Mouse (Mus musculus) olfactory bulb, adult 2 months (tissue): ENCODE results near the gene Sh2d4b. TPM values are rescaled to one million over a fixed set of nuclear protein-coding genes. Genes with fewer than 3 reads are reported as not detected.

Experiments
- H3K27ac ChIP-seq: fragments of 200-500 bp; 2 replicates; pipeline ENCODE4 v1.5.1; 2012; ENCODE audit warnings: low read depth, low read length; ENCODE audit not compliant: insufficient read depth
- H3K4me1 ChIP-seq: fragments of 200-500 bp; 2 replicates; pipeline ENCODE4 v1.6.1; 2012; ENCODE audit warnings: low read length; ENCODE audit not compliant: control insufficient read depth, insufficient read depth
- H3K4me3 ChIP-seq: fragments of 200-500 bp; 2 replicates; pipeline ENCODE4 v1.5.1; 2012; ENCODE audit warnings: mild to moderate bottlenecking, low read depth, low read length, moderate library complexity; ENCODE audit not compliant: insufficient read depth
- CTCF ChIP-seq: fragments of 200-500 bp; IDR thresholded peaks from 2 replicates; pipeline ENCODE4 v1.5.1; 2012; ENCODE audit warnings: low read depth, mild to moderate bottlenecking, low read length, moderate library complexity; ENCODE audit not compliant: insufficient read depth
- POLR2A ChIP-seq: fragments of 200-500 bp; IDR thresholded peaks from 2 replicates; pipeline ENCODE4 v1.6.1; 2012; ENCODE audit warnings: mild to moderate bottlenecking, low read depth, low read length, moderate library complexity; ENCODE audit not compliant: insufficient read depth
- WGBS: fragments of 180-500 bp; shearing (Covaris S2); methylation state at CpG from one replicate; pipeline ENCODE4 v1.1.7; 2018; 5-methylcytosine and 5-hydroxymethylcytosine counted together
- polyA plus RNA-seq: library from polyadenylated mRNA; stranded (reverse); fragments of >200 nt; gene quantifications from 2 replicates; pipeline ENCODE4 v1.2.4, GENCODE M21; 2012; ENCODE audit warnings: low replicate concordance; ENCODE audit not compliant: missing spikeins, insufficient read depth, insufficient read length

Sh2d4b gene
- polyA plus RNA-seq, 1 experiment, result not detected

DNA sequence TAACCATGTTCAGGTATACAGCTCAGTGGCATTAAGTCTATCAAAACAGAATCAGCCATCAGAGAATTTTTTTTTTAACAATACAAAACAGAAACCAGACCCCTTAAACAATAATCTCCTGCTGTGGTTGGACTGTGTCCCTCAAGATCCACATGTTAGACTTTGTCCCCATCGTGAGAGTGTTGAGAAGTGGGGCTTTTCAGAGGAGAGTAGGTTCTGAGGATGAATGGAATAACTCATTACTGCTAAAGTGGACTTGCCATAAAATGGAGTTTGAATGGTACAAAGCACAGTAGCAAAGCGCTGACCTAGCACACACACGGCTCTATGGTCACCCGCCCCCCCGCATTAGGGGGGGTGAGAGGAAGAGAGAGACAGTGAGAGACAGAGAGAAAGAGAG is 35.8 kb upstream of the Sh2d4b start:
- WGBS, result 54% methylated on average over 5 of the region's 5 CpGs
- no peak overlapping the region for H3K4me3 ChIP-seq
- H3K27ac ChIP-seq, result no peak overlapping the region; the same call in 1 of the 2 replicates
- TF ChIP-seq POLR2A, result no peak
- TF ChIP-seq CTCF, result no peak
- H3K4me1 ChIP-seq, result peaks cover 10% of the 10 kb centered on the region

DNA sequence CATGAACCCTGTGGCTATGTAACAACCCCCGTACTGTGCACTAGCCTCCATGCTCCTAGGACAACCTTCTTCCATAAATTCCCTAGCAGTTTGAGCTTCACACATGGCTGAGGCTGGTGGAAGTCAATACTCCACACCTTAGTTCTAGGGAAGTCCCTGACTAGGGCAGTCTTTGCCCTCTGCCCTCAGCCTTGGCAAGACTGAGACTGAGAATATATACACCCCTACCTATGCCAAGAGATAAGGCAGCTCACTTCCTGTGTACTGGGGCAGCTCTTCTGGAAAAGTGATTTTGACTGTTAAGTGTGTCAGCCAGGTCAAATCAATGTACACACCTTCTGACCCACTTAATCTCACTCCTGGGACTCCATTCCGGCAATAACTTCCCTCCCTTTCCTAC is 34.0 kb upstream of the Sh2d4b start:
- TF ChIP-seq POLR2A, result no peak
- no peak for TF ChIP-seq CTCF
- H3K4me1 ChIP-seq, result peaks cover 6% of the 10 kb centered on the region
- 83% methylated on average over 2 of the region's 2 CpGs for WGBS
- no peak overlapping the region for H3K4me3 ChIP-seq
- no peak overlapping the region for H3K27ac ChIP-seq

DNA sequence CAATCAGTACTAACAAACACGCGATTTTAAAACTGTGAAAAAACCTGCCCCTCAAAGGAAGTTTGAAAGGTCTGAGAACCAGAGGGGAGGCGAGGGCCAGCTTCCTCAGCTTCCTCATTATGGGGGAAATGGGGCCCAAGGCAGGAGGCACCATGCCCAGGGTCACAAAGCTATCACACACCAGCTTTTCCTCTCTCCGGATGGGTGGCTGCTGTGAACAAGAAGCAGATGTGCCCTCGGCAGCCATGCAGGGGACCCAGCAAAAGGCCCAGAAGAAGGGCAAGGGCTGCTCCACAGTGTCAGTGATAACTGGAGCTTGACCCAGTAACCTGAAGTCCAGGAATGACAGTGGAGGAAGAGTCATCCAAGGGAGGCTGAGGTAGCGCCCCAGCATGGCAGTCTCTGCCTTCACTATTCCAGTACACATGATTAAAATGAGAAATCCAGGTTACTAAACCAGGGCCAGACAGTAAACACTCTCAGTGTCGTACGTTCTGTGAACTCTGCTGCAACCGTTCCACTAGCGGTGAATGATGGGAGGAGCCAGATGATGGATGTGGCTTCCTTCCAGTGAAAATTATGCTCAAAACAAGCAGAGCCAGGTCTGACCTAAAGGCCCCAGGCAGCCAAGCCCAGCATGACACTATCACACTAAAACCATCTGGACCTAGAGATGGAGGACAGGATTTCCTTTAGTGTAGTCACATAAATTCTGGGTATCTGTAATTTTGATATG is 31.5 kb upstream of the Sh2d4b start:
- WGBS, result 77% methylated on average over 10 of the region's 10 CpGs
- Histone ChIP-seq H3K4me3 (no peak overlapping the region), H3K4me1 (peaks cover 3% of the 10 kb centered on the region), H3K27ac (no peak overlapping the region)
- TF ChIP-seq CTCF (no peak), POLR2A (no peak)

DNA sequence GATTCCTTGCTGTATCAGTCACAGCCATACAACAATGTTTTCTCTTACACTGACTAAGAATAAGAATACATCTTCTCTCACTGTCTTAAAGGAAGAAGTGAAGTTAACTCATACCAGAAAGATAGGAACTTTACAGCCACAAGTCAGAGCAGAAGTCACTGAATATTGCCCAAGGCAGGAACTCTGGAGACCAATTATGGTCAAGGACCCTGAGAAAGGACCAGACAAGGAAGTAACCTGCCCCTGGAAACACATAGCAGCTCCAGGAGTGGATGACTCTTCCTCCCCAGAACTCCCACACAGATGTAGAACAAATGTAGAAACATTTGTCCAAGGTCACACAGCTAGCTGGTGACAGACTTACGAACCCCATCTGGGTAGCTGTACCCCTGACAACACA is 28.2 kb upstream of the Sh2d4b start:
- Histone ChIP-seq H3K4me3 (no peak overlapping the region), H3K4me1 (peaks cover 3% of the 10 kb centered on the region; the same call in 1 of the 2 replicates), H3K27ac (no peak overlapping the region)
- WGBS, result 88% methylated on average over 1 of the region's 1 CpGs
- TF ChIP-seq POLR2A (no peak), CTCF (no peak)

DNA sequence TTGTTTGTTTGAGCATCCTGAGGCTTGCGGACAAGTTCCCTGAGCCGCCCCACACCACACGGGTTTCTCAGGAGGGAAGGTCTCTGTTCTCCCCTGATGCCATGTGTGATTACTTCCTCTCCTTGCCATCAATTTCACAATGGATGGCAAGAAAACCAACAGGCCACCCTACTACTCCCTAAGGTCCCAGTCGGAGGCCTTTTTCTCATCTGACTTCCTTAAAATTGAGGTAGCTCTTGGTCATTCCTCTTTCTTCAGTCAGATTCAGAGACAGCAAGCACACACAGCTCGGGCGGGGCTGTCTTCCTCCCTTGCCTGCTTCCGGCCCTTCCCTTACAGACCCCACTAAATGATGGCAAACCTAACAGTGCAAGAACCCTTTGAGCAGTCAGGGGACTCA is 26.5 kb upstream of the Sh2d4b start:
- TF ChIP-seq CTCF (no peak), POLR2A (no peak)

DNA sequence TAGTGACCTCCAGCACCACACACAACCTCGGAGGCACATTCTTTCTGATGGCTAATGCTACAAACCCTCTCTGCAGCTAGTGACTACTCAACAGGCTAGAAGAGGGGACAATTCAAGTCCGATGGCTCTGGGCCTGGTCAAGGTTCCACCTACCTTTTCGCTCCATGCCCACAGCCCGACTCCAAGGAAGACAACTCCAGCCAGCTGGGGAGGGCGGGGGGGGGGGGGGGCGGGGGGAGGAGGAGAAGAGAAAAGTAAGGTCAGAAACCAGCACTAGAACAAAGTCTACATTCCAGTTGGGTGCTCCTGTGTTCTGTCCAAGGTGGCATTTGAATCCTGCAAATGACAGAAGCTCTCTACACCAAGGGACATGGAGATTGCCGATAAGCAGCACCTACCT is 25.4 kb upstream of the Sh2d4b start:
- H3K27ac ChIP-seq, result no peak overlapping the region
- WGBS, result 63% methylated on average over 7 of the region's 7 CpGs

More for the DNA sequence above, 26.5 kb upstream of the Sh2d4b start:
- Histone ChIP-seq H3K4me1 (peaks cover 5% of the 10 kb centered on the region), H3K4me3 (no peak overlapping the region), H3K27ac (no peak overlapping the region)
- WGBS, result 87% methylated on average over 7 of the region's 7 CpGs

DNA sequence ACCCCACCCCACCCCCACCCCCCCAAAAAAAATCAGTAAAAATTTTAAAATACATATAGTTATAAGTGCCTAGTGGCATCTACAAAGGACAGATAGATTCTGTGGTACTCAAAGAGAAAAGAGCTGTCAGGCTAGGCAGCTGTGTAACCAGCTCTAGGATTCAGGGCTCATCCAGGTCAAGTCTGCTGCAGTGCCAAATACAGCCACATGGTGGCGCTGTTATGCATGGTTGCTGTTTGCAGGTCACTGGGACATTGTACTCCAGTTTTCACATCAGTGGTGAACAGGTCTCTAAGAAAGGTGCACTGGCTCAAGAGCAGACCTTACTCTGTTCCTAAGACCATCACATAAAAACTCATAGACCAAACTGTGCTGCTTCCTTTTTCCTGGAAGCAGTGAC is 24.6 kb upstream of the Sh2d4b start:
- no peak overlapping the region for H3K27ac ChIP-seq
- TF ChIP-seq CTCF (peak; percentile 46), POLR2A (no peak)
- 0% methylated on average over 1 of the region's 1 CpGs for WGBS

More for the DNA sequence above, 25.4 kb upstream of the Sh2d4b start:
- Histone ChIP-seq H3K4me3 (no peak overlapping the region), H3K4me1 (peaks cover 2% of the 10 kb centered on the region)
- TF ChIP-seq POLR2A (no peak), CTCF (no peak)

DNA sequence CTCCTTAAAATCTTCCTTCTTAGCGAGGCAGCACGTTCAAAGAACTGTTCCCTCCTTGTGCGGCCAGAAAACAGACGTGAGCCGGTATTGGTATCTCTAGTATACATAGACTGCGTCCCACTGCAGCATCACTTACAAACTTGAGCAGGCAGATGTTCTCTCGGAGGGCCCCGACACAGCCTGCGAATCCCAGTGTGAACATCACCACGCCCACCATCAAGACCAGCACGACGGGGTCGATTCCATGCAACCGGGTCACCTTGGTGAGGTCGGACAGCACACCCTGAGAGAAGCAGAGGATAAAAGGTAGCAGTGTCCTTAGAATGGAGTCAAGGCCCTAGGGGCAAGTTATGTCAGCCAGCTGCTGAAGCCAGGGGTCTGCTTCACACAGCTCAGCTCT is 23.6 kb upstream of the Sh2d4b start:
- no peak for TF ChIP-seq POLR2A
- Histone ChIP-seq H3K4me1 (peaks cover 2% of the 10 kb centered on the region), H3K27ac (no peak overlapping the region), H3K4me3 (no peak overlapping the region)
- WGBS, result 90% methylated on average over 15 of the region's 15 CpGs

More for the DNA sequence above, 24.6 kb upstream of the Sh2d4b start:
- Histone ChIP-seq H3K4me1 (peaks cover 2% of the 10 kb centered on the region), H3K4me3 (no peak overlapping the region)

DNA sequence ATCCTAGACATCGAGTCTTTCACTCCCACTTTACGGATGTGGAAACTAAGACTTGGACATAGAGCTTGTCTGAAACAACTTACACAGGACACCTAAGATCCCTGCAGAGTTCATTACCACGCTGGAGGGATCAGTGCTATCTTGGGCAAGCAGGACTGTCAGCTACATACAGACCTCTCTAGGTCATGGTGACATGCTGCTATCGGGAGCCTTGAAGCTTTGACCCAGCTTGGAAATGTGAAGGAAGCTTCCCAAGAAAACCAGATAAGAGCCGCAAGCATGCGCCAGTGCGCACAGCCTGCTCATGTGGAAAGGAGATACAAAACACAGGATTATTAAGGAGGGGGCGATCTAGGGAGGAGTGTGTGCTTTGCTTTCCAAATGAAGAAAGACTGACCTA is 22.8 kb upstream of the Sh2d4b start:
- WGBS, result 77% methylated on average over 8 of the region's 8 CpGs
- no peak overlapping the region for H3K4me3 ChIP-seq
- no peak overlapping the region for H3K27ac ChIP-seq
- peaks cover 2% of the 10 kb centered on the region for H3K4me1 ChIP-seq
- TF ChIP-seq POLR2A (no peak), CTCF (no peak)
